In genomic region chr7:80642976-80643666, GRCm38 (mm10) we compare ENCODE assay signal across 10 mouse cellular contexts. TPM values are rescaled to one million over a fixed set of nuclear protein-coding genes. Genes with fewer than 3 reads are reported as not detected.
DNase-seq lines count a peak whose midpoint lies in the region; ATAC-seq and TF ChIP-seq lines count a peak whose summit lies in the region.
"Had no signal": no experiment of that assay in that cellular context is flagged by ENCODE, and none has a peak within 500 bp of the region (broad histone marks: within the 10 kb centered on the region; RNA-seq: fewer than 3 reads in every experiment).

No protein-coding gene starts in this region.

- TF ChIP-seq EP300 in heart, postnatal 0 days (IDR thresholded peaks at IDR 0.05; ENCODE audit: low read depth), result no peak

- no peak overlapping the region for H3K4me2 ChIP-seq in heart, postnatal 0 days (ENCODE audit: low read depth, low read length)
- H3K4me2 ChIP-seq: liver, embryonic 12.5 days had no signal

- peak overlapping the region; percentile 55; the same call in 1 of the 2 replicates for H3K27ac ChIP-seq in heart, postnatal 0 days (ENCODE audit: low read depth)
- H3K27ac ChIP-seq in bone marrow, adult 2 months (ENCODE audit: control insufficient read depth, insufficient read depth, low read depth, low read length, poor library complexity), result peak overlapping the region; percentile 6; the same call in 1 of the 2 replicates
- H3K27ac ChIP-seq: liver, embryonic 12.5 days had no signal

- no peak for TF ChIP-seq CTCF in heart, postnatal 0 days (IDR thresholded peaks at IDR 0.05; ENCODE audit: low read depth)
- TF ChIP-seq CTCF in bone marrow, adult 2 months (IDR thresholded peaks at IDR 0.05; ENCODE audit: control insufficient read depth, insufficient read depth, low read length), result no peak

- 71% methylated on average over 8 of the region's 8 CpGs for WGBS in heart, postnatal 0 days
- 16% methylated on average over 8 of the region's 8 CpGs for WGBS in bone marrow, adult 2 months

- no peaks in the 10 kb centered on the region for H3K36me3 ChIP-seq in heart, postnatal 0 days (replicated peaks; ENCODE audit: control insufficient read depth, insufficient read depth, low read length)
- no peaks in the 10 kb centered on the region for H3K36me3 ChIP-seq in splenic B cell, adult 2 months (ENCODE audit: control insufficient read depth, insufficient read depth, low read length, poor library complexity, severe bottlenecking)
- H3K36me3 ChIP-seq: liver, embryonic 12.5 days had no signal

- ATAC-seq in heart, postnatal 0 days (ENCODE audit: insufficient read depth, low read depth), result no peak
- ATAC-seq in CD4-positive, CD25-positive, alpha-beta regulatory T cell, adult 4 months, result peak; percentile 63
- ATAC-seq: liver, embryonic 12.5 days; Patski had no signal

- H3K4me3 ChIP-seq in heart, postnatal 0 days (ENCODE audit: low read depth, low read length), result no peak overlapping the region
- no peak overlapping the region for H3K4me3 ChIP-seq in bone marrow, adult 2 months (replicated peaks; ENCODE audit: control insufficient read depth, low read depth, low read length)
- H3K4me3 ChIP-seq: liver, embryonic 12.5 days had no signal

- H3K9ac ChIP-seq in heart, postnatal 0 days (replicated peaks; ENCODE audit: low read depth, low read length), result no peak overlapping the region
- H3K9ac ChIP-seq: liver, embryonic 12.5 days had no signal

- no peak for DNase-seq in heart, postnatal 0 days (ENCODE audit: low spot score)
- no peak for DNase-seq in heart, adult 9 months (ENCODE audit: low spot score in 2 of 2)
- peak; percentile 41 for DNase-seq in splenic B cell, adult 2 months (ENCODE audit: low read depth, low spot score)
- DNase-seq in kidney, postnatal 4 days, result no peak
- no peak for DNase-seq in adipocyte (ENCODE audit: low spot score)
- DNase-seq in kidney, postnatal 14 days, result no peak

- no peaks in the 10 kb centered on the region for H3K27me3 ChIP-seq in heart, postnatal 0 days (ENCODE audit: control insufficient read depth, insufficient read depth, low read length)
- H3K27me3 ChIP-seq in splenic B cell, adult 2 months (ENCODE audit: control insufficient read depth, insufficient read depth, low read length, poor library complexity, severe bottlenecking), result no peaks in the 10 kb centered on the region
- H3K27me3 ChIP-seq: liver, embryonic 12.5 days; Patski had no signal

- no peak for TF ChIP-seq POLR2A in bone marrow, adult 2 months (IDR thresholded peaks at IDR 0.05; ENCODE audit: borderline replicate concordance, control insufficient read depth, low read depth, low read length)

- H3K4me1 ChIP-seq in heart, postnatal 0 days (ENCODE audit: control insufficient read depth, insufficient read depth), result peaks cover 50% of the 10 kb centered on the region
- H3K4me1 ChIP-seq in bone marrow, adult 2 months (ENCODE audit: control insufficient read depth, insufficient read depth, low read length), result peaks cover 11% of the 10 kb centered on the region

- H3K9me3 ChIP-seq in heart, postnatal 0 days (replicated peaks; ENCODE audit: control insufficient read depth, low read length), result no peaks in the 10 kb centered on the region
- H3K9me3 ChIP-seq: liver, embryonic 12.5 days had no signal

RNA-seq across cellular contexts. Expression of gene Crtc3, which starts 45.6 kb away (rescaled TPM):
- total RNA-seq in heart, postnatal 0 days (2014; rRNA removed; ENCODE audit: low replicate concordance), result 9.4 and 24.9 TPM in 2 replicates
- polyA plus RNA-seq in heart, postnatal 0 days (2015; fragmentation: Nextera tagmentation; extraction: Ambion mirVana), result 10.5 and 11.4 TPM in 2 replicates
- polyA plus RNA-seq in CD4-positive, CD25-positive, alpha-beta regulatory T cell, adult 4 months (2017; shearing (Covaris generic)), result 10 to 100 TPM; 17.1 to 21.3 TPM
- 5.7 and 8.2 TPM in 2 replicates for polyA plus RNA-seq in bone marrow, adult 2 months (2011; ENCODE audit: insufficient read depth, insufficient read length, low replicate concordance, missing spikeins)
